Mouse (Mus musculus): ENCODE data around the gene Rnf43.

DNA sequence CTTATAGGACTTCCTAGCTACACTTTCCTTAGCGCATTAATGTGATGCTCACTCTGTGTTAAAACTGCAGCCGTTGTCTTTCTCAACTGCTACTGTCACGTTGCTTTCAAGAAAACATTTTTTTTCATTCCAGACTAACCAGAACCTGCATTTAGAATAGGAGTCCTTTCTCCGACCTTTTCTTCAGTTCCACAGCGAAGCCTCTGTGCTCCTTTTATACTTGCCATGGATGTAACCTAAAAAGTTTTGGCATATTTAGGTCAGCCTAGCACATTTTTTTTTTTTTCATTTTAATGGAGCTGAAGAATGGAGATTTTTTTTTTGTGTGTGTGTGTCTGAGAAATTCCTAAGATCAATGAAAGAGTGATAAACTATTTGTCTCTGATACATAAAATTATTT lies 47.0 kb upstream of the Rnf43 start:
- TF ChIP-seq CTCF (IDR thresholded peaks at IDR 0.05; ENCODE audit: extremely low read depth, insufficient read length, insufficient replicate concordance, low read depth, low read length) (no peak), POLR2A (IDR thresholded peaks at IDR 0.05; ENCODE audit: low read depth, low read length) (no peak)
